Mouse (Mus musculus) thymus, adult 2 months (tissue): Measurements from ENCODE around the gene Exoc4.

Source experiments
- CTCF ChIP-seq: fragments of 200-500 bp; IDR thresholded peaks from 2 replicates; pipeline ENCODE4 v1.5.1; 2012; ENCODE audit warnings: mild to moderate bottlenecking, control low read depth, low read length, moderate library complexity, borderline replicate concordance; ENCODE audit not compliant: control insufficient read depth, poor library complexity, insufficient read depth; ENCODE audit errors: extremely low read depth
- POLR2A ChIP-seq: fragments of 200-500 bp; IDR thresholded peaks from 2 replicates; pipeline ENCODE4 v1.6.1; 2012; ENCODE audit warnings: mild to moderate bottlenecking, low read length, control low read depth, moderate library complexity; ENCODE audit not compliant: control insufficient read depth, poor library complexity, insufficient read depth; ENCODE audit errors: extremely low read depth

DNA sequence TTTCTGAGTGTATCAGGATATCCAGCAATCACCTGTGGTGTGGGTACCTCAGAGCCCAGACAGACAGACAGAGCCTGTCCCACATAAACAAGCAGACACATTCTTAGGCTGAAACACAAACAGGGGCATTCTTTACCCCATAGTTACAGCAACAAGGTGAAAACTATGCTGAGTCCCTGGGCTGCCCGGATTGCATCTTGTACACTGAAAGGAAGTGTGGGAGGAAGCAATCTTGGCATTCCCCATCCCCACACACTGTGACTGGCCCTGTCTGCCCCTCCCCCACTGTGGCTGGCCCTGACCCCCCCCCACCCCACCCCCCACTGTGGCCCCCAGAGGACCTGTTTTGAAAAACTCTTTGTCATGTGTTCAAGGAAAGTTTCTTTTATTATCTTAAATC is 623.3 kb downstream of the Exoc4 start:
- TF ChIP-seq CTCF = no peak
- no peak for TF ChIP-seq POLR2A
